Mouse (Mus musculus): ENCODE results near the gene Hivep3.
A peak's percentile ranks its signal among the peaks of the same experiment; 100 is the strongest.

The Hivep3 gene

DNA sequence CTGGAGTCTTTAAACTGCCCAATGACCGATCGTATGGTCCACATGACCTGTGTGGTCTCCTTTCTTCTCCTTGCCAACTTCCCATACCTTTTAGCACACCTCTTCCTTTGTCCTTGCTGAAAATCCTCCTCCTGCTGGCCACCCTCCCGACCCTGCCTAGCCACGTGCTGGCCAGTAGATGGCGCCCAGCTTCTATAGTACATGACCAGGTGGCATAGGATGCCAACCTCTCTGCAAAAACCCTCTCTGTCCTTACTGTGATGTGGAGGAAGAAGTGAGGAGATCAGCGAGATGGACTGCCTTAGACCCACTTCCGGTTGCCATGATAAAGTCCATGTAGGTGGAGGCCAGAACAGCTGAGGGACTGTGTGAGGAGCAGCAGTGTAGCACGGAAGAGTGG is 386.7 kb downstream of the Hivep3 start:
- peak; percentile 83 to 85 for DNase-seq

DNA sequence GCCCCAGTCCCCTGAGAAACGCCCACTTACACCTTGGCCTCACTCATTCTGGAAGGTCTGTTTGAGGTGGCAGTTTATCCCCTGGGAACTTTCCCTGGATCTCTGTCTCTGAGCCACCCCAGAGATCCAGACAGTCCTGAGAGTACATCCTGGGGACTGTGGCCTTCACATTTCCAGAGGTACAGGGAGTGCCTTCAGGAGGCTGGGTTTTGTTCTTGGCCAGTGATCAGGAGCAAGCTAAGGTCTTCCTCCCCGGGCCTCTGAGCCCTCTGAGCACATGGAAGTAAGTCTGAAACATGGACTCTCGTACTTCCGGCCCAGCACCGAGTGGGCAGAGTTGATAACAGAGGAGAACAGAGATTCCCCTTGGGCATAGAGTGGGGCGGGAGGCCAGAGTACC is 391.1 kb downstream of the Hivep3 start:
- no peak for DNase-seq

DNA sequence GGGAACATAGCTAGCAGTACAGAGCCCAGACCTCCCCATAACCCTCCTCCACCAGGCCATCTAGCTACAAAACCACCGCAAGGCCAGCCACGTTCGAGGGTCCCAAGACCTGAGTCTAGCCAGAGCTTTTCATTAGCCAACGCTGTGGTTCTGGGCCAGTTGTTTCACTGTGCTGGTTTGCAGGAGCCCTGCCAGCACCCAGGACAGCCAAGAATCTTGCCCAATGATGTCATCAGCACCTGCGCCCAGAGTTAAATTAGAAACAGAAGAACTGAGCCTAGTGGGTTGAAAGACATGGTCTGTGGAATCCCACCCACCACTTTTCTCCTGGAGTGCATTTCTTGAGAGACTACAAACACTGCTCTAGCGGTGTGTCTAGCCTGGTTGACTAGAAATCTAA is 392.5 kb downstream of the Hivep3 start:
- peak in 1 of 2 experiments; percentile 40 for DNase-seq

DNA sequence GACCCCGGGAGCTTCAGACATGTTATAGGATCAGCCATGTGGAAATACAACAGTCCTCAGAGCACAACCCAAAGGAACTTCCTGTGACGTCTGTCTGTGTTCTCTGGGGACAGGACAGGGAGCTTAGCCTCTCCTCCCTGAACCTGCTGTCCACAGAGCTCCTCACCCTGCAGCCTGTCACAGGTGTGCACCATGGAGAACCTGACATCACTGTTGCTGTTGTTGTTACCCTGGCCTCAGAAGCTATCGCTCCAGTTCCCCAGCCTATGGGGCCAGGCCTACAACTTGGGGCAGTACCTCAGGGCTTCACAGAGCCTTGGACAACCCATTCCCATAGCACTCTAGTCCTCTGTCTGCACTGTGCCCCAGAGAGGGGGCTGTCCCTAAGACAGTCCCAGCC is 393.7 kb downstream of the Hivep3 start:
- no peak for DNase-seq

DNA sequence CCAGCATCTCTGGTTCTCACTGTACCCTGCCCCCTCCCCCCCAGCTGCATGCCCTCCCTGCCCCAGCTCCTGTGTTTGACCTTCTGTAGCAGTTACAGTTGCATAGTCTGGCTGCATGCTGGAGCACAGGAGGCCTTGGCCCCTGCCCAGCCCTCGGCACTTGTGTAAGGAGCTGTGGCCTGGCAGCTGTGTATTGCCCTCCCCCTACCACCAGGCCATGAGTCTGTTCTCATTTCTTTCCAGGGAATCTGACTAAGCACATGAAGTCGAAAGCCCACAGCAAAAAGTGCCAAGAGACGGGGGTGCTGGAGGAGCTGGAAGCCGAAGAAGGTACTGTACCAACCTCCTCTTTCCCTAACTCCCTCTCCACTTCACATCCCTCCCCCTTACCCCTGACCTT is 394.4 kb downstream of the Hivep3 start:
- no peak for DNase-seq

DNA sequence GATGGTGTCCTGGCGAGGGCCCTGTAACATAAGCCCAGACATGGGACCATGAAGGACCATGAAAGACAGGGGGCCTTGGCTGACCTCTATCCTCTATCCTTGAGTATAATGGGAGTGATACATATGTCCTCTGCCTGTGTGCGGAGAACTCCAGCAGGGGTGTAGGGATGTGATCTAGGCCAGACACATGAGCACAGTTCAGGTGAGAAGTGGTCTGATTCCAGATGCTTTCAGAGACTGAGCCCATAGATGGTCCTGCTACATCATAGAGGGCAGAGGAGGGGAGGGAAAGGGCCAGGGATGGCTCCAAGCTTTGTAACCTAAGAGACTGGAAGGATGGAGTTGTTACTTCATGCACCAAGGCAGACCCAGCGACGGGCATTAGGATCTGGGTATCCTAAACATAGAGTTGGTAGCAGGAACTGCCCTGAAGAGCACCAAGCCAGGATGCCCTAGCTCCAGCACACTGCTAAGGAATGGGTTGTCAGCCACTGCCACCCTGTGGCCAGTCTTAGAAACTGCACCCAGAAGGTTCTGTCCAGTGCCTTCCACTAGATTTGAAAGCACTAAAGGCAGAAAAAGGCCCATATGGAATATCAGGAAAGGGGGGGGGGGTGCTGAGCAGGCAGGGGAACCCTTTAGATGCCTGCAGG is 395.8 kb downstream of the Hivep3 start:
- DNase-seq = peak; percentile 68 to 70

DNA sequence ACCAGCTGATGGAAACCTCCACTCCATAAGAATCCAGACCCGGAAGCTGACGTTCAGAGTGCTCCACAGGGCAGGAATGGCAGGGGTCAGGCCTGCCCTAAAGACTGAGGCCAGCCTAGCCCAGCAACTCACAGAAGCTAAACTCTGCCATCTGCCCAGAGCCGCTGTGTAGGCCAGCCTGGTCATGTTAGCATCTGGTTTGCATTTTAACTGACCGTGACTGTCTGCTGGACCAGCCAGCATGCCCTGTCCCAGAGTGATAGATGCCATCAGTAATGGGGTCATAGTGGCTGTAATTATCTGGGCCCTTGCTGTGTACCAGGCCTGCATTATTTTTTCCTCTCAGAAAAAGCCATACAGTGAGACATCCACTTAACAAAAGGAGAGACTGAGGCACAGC is 397.3 kb downstream of the Hivep3 start:
- no peak for DNase-seq

DNA sequence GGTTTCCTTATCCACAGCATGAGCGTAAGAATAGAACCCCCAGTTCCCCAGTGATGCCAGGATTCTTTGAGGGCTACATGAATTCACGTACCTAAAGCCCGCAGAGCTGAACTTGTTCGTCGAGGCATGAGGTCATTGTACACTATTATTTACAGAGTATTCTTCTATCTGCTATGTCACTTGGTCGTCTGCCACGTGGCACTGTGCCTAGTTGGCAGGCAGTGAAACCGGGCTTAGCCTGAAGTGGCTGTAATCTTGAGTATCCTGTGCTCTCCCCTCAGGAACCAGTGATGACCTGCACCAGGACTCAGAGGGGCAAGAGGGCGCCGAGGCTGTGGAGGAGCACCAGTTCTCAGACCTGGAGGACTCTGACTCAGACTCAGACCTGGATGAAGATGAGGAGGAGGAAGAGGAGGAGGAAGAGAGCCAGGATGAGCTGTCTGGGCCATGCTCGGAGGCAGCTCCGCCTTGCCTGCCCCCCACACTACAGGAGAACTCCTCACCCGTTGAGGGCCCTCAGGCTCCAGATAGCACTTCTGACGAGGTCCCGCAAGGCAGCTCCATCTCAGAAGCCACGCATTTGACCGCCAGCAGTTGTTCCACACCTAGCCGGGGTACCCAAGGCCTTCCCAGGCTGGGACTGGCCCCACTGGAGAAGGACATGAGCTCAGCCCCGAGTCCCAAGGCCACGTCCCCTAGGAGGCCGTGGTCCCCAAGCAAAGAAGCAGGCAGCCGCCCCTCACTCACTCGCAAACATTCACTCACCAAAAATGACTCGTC is 398.0 kb downstream of the Hivep3 start:
- peak; percentile 67 to 68 for DNase-seq

DNA sequence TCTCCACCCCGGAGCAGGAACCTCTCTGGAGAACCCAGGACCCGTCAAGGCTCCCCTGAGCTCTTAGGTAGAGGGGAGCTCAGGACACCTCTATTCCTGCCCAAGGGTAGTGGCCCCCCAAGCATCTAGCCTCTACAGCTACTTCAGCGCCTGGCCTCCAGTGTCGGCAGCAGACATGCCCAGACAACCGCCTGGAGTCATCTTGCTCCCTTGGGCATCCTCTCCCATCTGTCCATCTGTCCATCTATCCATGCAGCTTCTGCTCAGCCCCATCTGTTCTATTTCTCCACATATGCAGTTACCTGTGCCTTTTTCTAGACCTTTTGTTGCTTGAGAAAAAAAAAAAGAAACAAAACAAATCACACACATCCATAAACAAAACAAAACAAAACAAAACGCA is 400.6 kb downstream of the Hivep3 start:
- no peak for DNase-seq

DNA sequence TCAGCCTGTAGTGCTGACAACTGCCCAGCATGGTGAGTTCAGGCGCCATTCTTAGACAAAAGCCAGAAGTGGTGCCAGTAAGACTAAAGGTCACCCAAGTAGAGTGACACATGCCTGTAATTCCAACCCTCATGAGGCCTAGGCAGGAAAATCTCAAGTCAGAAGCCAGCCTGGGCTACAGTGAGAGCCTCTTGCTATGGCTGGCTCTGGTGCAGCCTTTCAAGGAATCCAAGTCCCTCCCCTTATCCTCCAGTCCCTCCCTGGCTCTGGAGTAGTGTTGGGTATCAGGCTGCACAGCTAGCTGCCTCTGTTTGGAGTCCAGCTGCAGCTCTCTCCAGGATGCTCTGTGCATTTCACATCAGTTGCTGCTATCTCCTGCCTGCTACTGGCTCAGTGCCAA is 408.2 kb downstream of the Hivep3 start:
- no peak for DNase-seq

DNA sequence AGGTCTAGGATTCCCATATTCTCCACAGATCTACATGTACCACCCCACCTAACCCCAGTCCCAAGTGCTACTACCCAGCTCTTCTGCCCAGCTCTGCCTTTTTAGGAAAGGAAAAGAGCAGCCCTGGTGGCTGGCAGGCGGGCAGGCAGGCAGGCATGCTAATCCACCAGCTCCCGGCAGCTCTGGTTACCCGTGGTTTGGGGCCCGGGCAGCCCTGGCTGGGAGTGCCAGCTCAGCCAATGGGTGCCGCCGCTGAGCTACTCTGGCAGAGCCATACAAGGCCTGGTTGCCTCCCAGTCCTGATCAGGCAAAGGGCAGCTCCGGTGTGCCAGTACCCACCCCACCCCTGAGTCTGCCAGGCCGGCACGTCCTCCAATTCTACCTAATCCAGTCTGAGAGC is 409.3 kb downstream of the Hivep3 start:
- no peak for DNase-seq

DNA sequence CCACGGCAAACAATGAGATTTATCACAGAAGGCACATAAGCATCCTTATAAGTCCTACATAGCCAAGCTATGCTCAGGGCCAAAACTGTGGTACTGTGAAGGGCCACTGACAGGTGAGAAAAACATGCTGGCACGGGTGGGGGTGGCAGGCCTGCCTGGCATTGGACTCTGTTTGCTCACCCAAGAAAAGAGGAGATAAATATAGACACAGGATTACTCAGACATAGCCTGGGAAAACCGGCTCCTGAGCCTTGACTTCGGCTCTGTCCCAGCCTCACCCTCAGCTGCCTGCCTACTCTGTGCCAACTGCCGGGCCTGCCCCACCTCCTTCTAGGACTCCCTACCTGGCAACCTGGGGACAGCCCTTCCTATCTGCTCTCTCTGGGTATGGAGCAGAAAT is 410.8 kb downstream of the Hivep3 start:
- peak; percentile 74 to 76 for DNase-seq

DNA sequence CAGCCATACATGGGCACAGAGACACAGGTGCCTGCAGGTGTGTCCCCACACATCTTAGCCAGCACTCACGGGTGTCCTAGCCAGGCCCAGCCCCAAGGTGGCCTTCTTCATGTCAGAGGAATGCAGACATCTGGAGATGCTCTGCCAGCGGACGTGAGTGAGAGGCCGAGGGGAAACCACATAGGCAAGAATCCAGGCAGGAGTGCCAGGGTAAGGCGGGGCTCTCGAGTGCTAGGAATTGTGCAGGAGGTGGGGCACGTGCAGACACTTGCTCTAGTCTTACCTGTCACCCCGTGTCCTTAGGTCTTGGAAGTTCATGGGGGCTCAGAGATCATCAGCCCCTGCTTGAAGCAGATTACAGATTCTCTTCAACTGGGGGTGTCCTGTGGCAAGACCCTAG is 412.3 kb downstream of the Hivep3 start:
- DNase-seq = no peak

DNA sequence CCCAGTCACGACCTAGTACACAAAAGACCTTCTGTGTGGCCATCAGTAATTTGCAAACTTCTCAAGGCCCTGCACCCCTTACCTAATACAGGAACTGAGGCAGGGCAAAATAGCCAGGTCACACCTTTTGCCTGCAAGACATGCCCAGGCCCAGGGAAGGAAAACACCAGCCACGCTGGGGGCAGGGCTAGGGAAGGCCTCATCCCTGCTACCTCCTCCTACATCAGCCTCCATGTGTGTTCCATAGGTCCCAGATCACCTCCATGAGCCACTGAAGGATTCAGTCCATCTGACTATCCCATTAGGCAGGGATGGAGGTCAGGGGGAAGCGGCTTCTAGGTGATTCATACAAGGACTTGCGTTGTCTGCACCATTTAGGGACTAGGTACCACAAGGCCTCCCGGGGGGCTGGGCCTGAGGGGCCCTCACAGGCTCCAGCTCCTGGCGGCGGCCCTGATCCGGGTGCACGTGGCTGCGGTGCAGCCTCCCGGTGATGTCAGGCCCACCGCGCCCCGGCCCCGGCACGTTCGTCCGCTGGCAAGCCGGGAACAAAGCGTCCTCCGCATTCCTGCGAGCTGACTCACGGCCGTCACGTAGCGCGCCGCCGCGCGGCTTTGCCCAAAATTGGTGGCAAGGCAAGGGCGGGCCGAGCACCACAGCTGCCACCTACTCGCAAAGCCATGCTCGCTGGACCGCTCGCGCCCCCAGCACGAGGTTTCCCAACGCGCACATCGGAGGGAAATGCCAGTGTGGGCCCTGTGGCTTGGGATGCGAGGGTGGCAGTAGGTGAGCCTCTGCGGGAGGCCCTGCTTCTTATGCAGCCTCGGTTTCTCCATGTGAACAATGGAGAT is 414.9 kb downstream of the Hivep3 start:
- DNase-seq = peak; percentile 51 to 60

DNA sequence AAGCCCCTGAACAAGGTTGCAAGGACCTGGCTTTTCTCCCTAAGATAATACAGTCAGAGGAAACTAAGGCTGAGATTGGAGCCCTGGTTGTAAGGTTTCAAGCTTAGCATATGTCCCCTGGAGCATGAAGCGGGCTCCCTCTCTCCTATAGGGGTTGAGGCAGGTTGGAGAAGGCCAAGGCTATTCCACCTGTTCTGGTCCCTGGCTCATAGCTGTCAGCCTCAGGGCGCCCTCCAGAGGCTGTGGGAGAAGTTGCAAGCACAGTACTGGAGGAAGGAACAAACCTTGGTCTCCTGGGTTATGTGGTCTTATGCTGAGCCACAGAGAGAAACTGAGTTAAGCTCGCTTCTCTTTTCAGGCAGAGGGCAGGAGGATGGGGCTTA is 415.5 kb downstream of the Hivep3 start:
- peak; percentile 39 to 52 for DNase-seq

DNA sequence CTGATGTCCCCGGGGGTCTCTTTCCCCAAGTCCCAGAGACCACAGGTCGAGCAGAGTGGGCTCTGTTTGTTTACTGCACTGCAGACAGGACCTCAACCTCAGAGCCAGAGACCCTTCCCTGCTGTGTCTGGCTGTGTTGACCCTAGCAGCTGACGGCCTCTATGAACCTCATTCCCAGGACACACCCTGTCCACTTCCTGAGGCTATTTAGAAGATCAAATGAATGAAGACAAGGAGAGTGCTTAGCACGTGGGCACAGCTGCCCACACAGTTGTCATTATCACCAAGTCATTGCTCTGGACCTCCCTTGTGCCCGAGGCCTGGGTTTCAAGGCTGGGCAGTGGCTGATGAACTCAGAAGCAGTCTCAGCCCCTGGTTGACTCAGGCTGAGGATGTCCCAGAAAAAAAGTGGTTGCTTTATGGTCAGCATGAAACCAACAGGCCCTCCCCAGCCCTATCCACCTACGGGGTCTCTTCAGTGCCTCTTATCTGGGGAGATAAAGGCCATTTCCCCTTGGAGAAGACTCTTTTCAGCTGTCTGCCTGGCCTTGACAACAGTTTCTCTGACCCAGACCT is 416.8 kb downstream of the Hivep3 start:
- no peak for DNase-seq

DNA sequence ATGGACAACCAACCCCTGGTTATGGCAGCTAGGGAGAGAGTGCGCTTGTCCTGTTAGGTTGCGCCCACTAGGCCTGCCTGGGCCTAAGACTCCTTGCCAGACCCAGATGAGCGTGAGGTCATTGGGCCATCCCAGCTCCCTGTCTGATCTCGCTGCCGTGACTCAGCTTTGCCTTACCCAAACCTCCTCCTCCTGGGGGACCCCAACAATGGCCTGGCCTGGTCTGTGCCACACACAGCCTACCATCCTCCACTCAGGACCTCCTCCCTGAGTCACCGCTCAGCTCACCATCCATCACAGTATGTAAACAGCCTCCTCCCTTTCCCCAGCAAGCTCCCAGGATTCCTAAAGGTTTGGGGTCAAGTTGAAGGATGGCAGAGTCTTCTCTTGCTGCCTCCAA is 418.3 kb downstream of the Hivep3 start:
- no peak for DNase-seq

DNA sequence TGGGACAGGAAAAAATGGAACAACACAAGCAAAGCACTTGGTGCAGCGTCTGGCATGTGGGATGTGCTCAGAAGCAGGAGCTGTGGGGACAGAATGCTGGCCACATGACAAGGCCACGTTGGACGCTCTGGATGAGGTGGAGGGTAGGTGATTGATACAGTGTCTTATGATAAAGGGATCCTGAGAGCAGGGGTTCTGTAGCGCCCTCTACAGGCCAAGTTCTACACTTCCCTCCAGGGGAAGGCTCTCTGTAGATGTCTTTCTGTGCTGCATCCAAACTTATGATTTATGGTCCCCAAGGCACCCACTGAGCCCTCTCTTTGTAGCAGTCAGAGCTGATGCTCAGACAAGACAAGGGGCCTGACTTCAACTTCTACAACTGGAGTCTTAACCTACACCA is 419.1 kb downstream of the Hivep3 start:
- no peak for DNase-seq

DNA sequence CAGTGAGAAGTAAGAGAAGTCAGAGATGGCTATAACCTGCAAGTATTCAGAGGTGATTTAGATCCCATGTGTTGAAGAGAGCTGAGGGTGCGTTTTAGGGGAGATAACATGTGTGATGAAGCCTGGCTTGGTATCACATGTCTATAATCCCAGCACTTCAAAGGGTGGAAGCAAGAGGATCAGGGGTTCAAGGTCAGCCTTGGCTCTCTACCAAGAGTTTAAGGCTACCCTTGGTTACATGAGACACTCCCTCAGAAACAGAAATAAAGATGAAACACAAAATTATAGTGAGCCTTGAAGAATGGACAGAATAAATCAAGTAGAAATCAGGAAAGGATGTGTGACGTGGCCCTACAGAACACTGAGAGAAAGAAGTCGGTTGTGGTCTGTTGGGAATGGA is 420.2 kb downstream of the Hivep3 start:
- no peak for DNase-seq

DNA sequence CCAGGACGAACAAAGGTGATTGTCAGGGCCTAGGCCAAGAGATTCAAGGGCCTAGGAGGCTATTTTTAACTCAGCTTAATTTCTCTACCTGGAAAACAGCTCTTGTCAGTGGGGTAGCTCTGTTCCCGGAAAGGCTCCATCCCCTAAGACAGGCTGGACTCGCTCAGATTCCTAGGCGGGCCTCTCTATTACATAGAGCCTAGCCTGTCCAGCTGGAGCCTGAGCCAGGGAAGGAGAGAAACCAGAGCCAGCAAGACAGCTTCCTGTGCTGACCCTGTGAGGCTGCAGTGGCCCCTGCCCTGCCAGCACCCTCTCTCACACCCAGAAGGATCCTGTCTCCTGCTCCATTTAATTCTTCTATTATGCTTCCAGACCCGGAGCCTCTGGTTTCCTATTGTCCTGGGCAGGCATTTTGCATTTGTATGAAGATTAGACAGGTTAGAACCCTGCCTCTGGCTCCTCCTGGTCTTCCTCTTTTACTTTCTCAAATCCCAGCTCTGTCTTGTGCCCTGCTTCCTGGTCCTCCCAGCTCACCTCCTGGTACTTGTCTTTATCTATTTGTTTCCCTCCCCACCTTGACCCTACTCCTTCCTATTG is 425.2 kb downstream of the Hivep3 start:
- no peak for DNase-seq

DNA sequence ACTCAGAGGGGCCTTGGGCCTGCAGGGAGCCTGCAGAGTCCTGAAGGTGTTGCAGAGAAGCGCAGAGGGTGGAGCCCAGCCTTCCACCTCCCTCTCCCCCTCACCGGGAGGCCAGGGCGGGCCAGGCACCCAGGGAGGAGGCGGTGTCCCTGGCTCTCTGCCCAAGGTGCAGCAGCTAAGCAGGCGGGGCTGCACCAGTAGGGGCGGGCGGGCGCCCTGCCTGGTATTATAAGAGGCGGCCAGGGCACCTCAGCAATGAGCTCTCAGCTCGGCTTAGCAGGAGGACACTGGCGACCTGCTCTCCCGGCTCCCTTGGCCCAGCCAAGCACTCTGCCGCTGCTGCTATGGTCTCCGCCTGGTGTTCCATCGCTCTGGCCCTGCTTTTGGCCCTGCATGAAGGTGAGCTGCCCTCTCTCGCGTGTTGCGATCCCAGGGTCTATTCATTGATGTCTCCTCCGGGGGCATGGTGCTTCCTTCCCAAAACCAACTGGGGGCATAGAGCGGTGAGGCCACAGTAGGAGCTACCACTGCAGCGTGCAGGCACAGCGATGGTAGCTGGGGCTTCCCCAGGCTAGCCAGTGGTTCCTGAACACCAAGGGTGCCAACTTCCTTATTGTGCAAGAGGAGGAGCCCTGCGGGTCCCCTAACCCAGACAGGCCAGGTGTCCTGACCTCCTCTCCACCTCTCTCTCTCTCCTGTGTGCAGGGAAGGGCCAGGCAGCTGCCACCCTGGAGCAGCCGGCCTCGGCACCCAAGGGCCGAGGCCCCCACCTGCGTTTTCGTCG is 427.8 kb downstream of the Hivep3 start, which contains the start of gene Edn2:
Gene Edn2, plus strand, starts transcription at position 41 of the 784 bp plus-strand sequence.
- DNase-seq = no peak

DNA sequence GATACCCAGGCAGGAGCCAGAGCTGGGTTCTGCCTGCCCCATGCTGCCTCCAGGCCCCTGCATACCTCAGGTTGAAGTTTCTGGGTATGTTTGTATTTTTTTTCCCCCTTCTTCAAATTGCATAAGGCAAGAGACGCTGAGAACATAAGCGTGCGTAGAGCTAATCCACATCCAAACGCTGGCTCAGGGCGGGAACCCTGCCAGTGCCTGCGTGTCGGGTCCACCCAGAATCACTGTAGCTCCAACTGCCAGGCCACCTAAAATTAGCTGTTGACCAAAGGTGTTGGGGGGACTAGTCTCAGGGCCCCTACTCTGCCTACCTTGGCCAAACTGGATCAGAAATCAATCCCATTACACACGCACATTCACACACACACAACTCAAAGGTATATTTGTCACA is 429.0 kb downstream of the Hivep3 start:
- DNase-seq = no peak

All from cerebellum, adult 18-20 months (tissue).